13 mouse cellular contexts compared by ENCODE assay signal in genomic region chr7:112035804-112036203, GRCm38 (mm10). TPM values are rescaled to one million over a fixed set of nuclear protein-coding genes. Genes with fewer than 3 reads are reported as not detected.
DNase-seq lines count a peak whose midpoint lies in the region; ATAC-seq and TF ChIP-seq lines count a peak whose summit lies in the region.
"Had no signal": no experiment of that assay in that cellular context is flagged by ENCODE, and none has a peak within 500 bp of the region (broad histone marks: within the 10 kb centered on the region; RNA-seq: fewer than 3 reads in every experiment).

No protein-coding gene starts in this region.

- no peaks in the 10 kb centered on the region for H3K9me3 ChIP-seq in heart, embryonic 10.5 days
- no peaks in the 10 kb centered on the region for H3K9me3 ChIP-seq in heart, postnatal 0 days (replicated peaks; ENCODE audit: control insufficient read depth, low read length)

- 0 out of 2 replicates have a peak overlapping the region, but pooled peaks have one; percentile 22 for H3K4me3 ChIP-seq in heart, embryonic 10.5 days
- H3K4me3 ChIP-seq in heart, postnatal 0 days (ENCODE audit: low read depth, low read length) = no peak overlapping the region
- H3K4me3 ChIP-seq: forebrain, embryonic 10.5 days had no signal

- WGBS in heart, embryonic 10.5 days = 8% methylated on average over 2 of the region's 2 CpGs
- 3% methylated on average over 2 of the region's 2 CpGs for WGBS in heart, postnatal 0 days

- H3K27ac ChIP-seq in heart, embryonic 10.5 days = peak overlapping the region; percentile 56
- H3K27ac ChIP-seq in heart, postnatal 0 days (ENCODE audit: low read depth) = peak overlapping the region; percentile 83
- H3K27ac ChIP-seq: forebrain, embryonic 10.5 days; hindbrain, embryonic 14.5 days had no signal

- H3K4me1 ChIP-seq in heart, embryonic 10.5 days = peaks cover 27% of the 10 kb centered on the region
- peaks cover 33% of the 10 kb centered on the region for H3K4me1 ChIP-seq in heart, postnatal 0 days (ENCODE audit: control insufficient read depth, insufficient read depth)
- H3K4me1 ChIP-seq: forebrain, embryonic 10.5 days had no signal

- no peak for TF ChIP-seq CTCF in heart, postnatal 0 days (IDR thresholded peaks at IDR 0.05; ENCODE audit: low read depth)

- no peaks in the 10 kb centered on the region for H3K27me3 ChIP-seq in heart, embryonic 10.5 days (ENCODE audit: insufficient read depth, poor library complexity, severe bottlenecking)
- no peaks in the 10 kb centered on the region for H3K27me3 ChIP-seq in heart, postnatal 0 days (ENCODE audit: control insufficient read depth, insufficient read depth, low read length)

- no peak overlapping the region for H3K9ac ChIP-seq in heart, postnatal 0 days (replicated peaks; ENCODE audit: low read depth, low read length)
- H3K9ac ChIP-seq: hindbrain, embryonic 14.5 days had no signal

- no peak overlapping the region for H3K4me2 ChIP-seq in heart, postnatal 0 days (ENCODE audit: low read depth, low read length)
- H3K4me2 ChIP-seq: hindbrain, embryonic 14.5 days had no signal

- no peak for TF ChIP-seq EP300 in heart, postnatal 0 days (IDR thresholded peaks at IDR 0.05; ENCODE audit: low read depth)

- no peaks in the 10 kb centered on the region for H3K36me3 ChIP-seq in heart, embryonic 10.5 days
- peaks cover 4% of the 10 kb centered on the region; the same call in 1 of the 2 replicates for H3K36me3 ChIP-seq in heart, postnatal 0 days (replicated peaks; ENCODE audit: control insufficient read depth, insufficient read depth, low read length)

- ATAC-seq in heart, postnatal 0 days (ENCODE audit: insufficient read depth, low read depth) = peak; percentile 82
- peak; percentile 95 for ATAC-seq in megakaryocyte-erythroid progenitor cell, adult 5-6 weeks (replicated peaks; ENCODE audit: low FRiP score, low TSS enrichment, poor library complexity, severe bottlenecking)

- DNase-seq in heart, embryonic 10.5 days (ENCODE audit: low spot score) = no peak
- DNase-seq in heart, adult 11 months = no peak
- peak; percentile 39 for DNase-seq in NIH3T3 (ENCODE audit: low read depth)
- DNase-seq in heart, postnatal 0 days (ENCODE audit: low spot score) = peak; percentile 89
- DNase-seq in right cerebral cortex, postnatal 14 days = no peak
- no peak for DNase-seq in right cerebral cortex, postnatal 10 days (ENCODE audit: low spot score in 2 of 2)
- DNase-seq in thymus, postnatal 10 days (ENCODE audit: low spot score in 2 of 2) = no peak
- DNase-seq: adrenal gland, postnatal 25 days; cerebellum, postnatal 10 days; kidney, postnatal 10 days had no signal

RNA-seq across cellular contexts. Expression of gene Usp47, which starts 12.5 kb away (rescaled TPM):
- polyA plus RNA-seq in heart, embryonic 10.5 days (2016; fragmentation: Nextera tagmentation; extraction: Ambion mirVana) = 69.9 and 79.4 TPM in 2 replicates
- 44.0 and 58.0 TPM in 2 replicates for total RNA-seq in heart, postnatal 0 days (2014; rRNA removed; ENCODE audit: low replicate concordance)
- 34.1 and 39.6 TPM in 2 replicates for polyA plus RNA-seq in heart, postnatal 0 days (2015; fragmentation: Nextera tagmentation; extraction: Ambion mirVana)
- 52.0 and 66.9 TPM in 2 replicates for total RNA-seq in megakaryocyte-erythroid progenitor cell, adult 5-6 weeks (2014; fragmentation: Nextera tagmentation)
- total RNA-seq in megakaryocyte-erythroid progenitor cell, adult 5-6 weeks (2017) = 146 and 170 TPM in 2 replicates

Comparison
In these comparisons a context has a peak if more than half of its experiments do, and no peak if none do; other contexts are left out.
1. DNase-seq: peak in NIH3T3 (single experiment) and heart, postnatal 0 days (single experiment); none in heart, embryonic 10.5 days (single experiment), heart, adult 11 months (single experiment), right cerebral cortex, postnatal 14 days (single experiment), right cerebral cortex, postnatal 10 days (0 of 2) and thymus, postnatal 10 days (0 of 2).